Mouse (Mus musculus) layer of hippocampus, postnatal 10 days (tissue): ENCODE data around the gene Mctp2. TPM values are rescaled to one million over a fixed set of nuclear protein-coding genes. Genes with fewer than 3 reads are reported as not detected.

Experiments used
- DNase-seq, 2 experiments: peaks; one replicate each; pipeline ENCODE4 v3.0.0; 2021; ENCODE audit warnings: low spot score in 2 of 2
- total RNA-seq, 2 experiments: library from RNA; stranded (reverse); gene quantifications; 2 replicates each; pipeline ENCODE4 v1.2.3; 2021

Gene Mctp2
- total RNA-seq, 2 experiments from 2014 or later = 1.4 to 2.0 TPM

DNA sequence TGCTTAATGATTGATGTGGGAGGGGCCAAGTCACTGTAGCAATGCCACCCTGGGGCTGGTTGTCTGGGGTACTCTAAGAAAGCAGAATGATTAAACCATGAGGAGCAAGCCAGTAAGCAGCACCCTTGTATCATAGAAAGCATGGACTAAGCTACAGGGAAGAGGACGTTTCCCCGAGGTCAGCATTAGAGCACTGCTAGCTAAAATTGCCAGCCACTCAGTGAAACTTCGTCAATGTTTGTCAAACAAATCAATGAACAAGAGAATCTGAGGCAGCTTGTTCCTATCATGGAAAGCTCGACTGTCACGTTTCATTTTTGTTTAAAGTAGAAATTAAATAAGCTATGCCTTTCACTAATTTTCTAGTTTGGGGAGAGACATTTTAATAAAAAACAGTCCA, 124.8 kb downstream of the Mctp2 start:
- no peak for DNase-seq

GRCm38 (mm10) chr7:72169320-72169719, 137.1 kb downstream of the Mctp2 start:
- no peak for DNase-seq

DNA sequence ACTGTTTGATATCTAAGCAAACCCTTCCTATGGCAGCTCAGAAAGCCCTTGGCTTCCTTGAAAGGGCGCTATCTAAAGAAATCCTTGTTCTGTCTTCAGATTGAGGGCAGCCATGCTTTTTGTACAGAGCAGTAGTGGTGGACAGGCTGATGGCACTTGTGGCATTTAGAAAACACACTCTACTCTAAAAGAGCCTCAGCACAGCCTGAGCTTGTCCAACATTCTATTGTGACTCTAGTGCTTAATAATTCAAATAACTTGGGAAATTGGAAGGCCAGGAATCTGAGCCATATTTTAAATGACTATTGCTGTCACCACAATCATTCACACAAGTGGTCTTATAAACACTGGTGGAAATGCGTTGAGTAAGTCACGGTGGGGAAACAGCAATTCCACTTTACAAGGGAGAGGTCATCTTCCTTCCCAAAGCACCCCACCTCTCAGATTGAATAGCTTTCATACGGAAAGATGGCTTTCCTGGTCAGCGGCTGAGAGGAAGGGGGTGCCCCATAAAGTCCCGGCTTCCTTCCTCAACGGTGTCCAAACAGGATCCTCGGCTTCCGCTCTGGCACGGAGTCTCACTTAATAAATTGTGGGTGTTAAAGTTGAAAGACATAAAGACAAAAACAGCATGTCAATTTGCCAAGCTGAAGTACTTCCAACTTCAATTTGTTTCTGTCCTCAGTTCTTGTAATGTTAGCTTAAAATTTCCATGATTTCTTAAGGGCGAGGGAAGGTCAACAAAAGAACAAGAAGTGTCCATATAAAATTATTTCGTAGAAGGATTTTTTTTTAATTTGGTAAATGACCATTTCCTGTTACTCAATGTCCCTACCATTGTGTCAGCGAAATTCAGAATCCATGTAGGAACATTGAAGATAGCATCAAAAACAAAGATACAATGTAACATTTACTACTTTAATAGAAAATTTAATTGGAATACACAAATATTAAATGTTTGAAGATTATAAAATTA, 140.4 kb downstream of the Mctp2 start:
- DNase-seq = no peak

DNA sequence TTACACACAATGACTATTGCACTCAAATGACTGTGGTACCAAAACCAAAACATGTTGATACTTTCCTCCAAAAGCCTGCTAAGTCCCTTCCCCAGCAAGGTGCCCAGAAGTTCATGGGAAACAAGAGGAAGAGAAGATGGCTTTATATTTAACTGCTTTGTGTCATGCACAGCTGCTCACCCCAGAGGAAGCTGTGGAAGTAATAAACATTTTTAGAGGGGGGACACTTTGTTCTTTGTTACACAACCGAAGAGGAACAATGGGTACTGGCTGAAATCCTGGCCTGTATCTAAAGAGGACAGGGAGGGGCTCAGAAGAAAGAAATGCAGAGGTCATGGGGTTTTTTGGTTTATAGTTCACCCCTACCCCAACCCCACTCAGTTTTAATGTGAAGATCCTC, 144.2 kb downstream of the Mctp2 start:
- DNase-seq = no peak

- no peak for DNase-seq
These were observed 146.8 kb downstream of the Mctp2 start for GRCm38 (mm10) chr7:72159513-72160063.

DNA sequence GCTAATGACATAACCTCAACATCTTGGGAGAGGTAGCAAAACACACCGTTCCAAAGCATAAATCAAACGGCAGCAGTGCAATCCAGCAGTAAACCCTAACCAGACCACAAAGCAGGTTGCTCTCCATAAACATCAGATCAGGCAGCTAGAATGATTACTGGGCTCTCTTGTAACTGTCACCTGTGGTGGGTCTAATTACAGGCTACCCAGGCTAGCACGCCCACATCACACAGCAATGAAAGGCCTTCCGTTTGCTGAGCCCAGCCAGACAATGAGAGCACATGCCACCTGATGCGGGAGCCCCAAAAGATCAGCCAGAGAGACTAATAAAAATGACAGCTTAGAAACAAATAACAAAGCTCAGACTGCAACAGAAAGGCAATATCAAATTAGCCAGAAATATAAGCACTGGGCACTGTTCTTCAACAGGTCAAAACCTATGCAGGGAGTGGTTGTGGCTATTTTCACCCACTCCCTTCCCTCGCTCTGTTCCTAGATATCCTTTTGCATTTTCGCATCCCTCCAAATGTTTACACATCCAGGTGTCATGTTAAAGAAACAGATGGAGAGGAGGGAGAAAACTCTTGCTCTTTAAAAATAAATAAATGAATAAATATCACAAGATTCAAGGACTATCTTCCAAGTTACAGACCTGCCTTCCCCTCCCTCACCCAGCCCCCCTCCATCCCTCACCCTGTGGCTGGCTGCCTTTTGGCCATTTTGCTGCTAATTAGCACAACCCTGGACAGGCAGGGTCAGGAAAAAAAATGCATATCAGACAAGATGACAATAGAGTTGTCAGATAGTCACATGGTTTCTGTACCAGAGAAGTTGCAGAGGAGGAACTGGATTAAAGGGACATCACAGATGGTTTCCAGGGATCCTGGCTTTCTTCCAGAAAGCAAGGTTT, 155.4 kb downstream of the Mctp2 start:
- no peak for DNase-seq

DNA sequence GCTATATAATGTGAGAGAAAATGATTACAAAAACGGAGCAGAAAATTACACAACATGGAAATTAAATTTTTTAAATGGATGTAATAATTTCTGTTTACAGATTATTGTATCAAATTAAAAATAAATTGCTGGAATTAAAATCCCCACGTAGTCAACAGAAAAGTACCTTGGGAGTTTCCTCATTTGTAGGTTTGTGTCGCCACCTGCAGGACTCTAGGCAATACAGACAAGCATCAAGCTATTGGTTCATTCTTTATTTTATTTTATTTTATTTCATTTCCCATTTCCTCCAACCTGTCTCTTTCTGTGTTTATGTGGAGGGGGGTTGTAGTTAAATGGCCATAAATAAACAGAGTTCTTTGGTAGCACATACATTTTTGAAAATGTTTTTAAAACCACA, 157.3 kb downstream of the Mctp2 start:
- peak; percentile 56 to 65 for DNase-seq

GRCm38 (mm10) chr7:72146849-72147248, 159.6 kb downstream of the Mctp2 start:
- DNase-seq = no peak

GRCm38 (mm10) chr7:72145726-72146520, 160.5 kb downstream of the Mctp2 start:
- no peak for DNase-seq

GRCm38 (mm10) chr7:72138701-72139100, 167.7 kb downstream of the Mctp2 start:
- DNase-seq = no peak

GRCm38 (mm10) chr7:72120986-72121385, 185.4 kb downstream of the Mctp2 start:
- no peak for DNase-seq

- no peak for DNase-seq
These were observed 186.7 kb downstream of the Mctp2 start for GRCm38 (mm10) chr7:72119713-72120112.

DNA sequence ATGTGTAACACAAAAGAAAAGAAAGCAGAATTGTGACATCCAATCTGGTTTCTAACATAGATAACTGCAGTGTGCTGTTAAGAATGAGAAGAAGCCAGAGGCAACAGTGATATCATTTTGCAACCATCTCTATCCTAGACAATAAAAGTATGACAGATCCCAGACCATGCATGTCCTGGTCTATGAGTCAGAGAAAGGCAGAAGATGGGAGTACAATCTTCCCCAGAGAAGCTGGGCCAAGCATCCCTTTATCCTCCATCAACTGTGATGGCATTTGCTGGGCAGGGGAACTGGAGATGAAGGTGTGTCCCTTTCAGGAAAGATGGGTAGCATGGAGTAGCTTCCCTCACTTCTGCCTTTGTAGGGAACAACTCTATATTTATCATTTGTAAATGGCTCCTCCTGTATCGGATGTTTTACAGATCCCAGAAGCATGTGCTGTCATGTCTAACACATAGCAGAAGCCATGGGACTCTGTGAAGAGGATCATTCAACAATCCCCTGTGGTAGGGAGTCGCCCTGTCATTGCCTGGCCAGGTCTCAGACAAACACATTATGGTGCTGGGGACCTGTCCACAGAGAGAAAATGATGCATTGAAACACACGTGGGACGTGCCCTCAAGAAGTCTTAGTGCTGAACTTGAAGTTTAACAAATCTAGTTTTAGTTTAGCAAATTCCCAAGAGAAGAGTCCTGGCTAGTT, 188.9 kb downstream of the Mctp2 start:
- DNase-seq = no peak

GRCm38 (mm10) chr7:72115073-72115472, 191.3 kb downstream of the Mctp2 start:
- no peak for DNase-seq

DNA sequence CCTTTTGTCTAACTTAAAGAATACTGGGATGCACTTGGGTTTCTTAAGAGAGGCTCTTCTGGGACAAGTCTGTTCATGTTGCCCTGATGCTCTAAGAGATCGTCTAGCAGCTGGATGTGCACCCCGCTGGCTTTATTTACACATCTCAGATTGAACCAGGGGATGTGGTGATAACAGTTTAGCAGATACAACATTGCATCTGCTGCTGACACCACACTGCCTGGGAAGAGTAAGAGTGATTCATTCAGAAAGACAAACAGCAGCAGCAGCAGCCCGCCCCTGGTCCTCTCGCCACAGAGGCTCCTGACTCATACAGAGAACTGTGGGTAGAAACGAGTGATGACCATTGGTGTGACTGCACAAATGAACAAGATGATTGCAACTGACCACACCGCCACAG, 195.8 kb downstream of the Mctp2 start:
- DNase-seq = no peak

DNA sequence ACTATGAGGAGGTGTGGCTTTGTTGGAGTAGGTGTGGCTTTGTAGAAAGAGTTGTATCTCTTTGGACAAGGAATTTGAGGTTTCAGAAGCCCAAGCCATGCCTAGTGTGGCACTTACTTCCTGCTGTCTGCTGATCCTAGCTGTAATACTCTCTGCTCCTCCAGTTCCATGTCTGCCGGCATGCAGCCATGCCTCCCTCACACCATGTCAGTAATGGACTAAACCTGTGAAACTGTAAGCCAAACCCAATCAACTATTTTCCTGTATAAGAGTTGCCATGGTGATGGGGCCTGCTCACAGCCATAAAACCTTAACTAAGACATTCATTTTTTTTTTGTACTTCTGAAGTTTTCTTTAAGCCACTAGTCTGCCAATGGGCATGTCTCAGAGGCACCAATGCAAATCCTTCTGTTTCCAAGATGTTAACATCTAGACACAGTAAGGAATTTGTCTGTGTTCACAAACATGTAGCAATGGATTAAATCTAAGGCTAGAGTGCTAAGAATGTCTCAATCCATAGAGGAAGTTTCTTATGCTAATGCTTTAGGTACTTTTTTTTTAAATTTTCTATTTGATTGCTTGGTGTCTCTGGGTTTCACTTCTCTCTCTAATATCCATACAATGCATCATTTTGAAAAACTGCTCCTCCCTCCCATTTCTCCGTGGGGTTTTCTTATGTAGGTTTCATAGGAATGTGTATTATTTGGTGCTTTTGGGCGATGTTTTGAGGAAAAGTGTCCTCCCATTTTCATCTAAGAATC, 197.6 kb downstream of the Mctp2 start:
- DNase-seq = no peak

GRCm38 (mm10) chr7:72104170-72104569, 202.2 kb downstream of the Mctp2 start:
- no peak for DNase-seq

DNA sequence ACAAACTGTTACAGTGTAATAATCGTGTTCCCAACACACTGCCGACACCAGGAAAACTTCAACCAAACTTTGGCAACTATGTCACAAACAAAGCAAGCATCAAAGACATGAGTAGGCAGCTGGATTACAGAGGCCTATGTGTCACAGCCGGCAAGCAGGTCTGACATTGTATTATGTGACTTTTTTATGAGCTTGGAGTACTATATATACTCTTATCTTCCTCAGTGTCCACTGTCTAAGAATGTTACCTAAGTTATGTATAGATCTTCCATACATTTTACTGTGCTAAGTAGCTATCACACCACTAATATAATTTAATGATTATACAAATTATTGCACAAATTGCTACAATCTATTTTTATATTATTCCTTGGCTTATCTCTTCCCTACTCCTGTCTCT, 202.8 kb downstream of the Mctp2 start:
- DNase-seq = no peak

- no peak for DNase-seq
These were observed 205.7 kb downstream of the Mctp2 start for GRCm38 (mm10) chr7:72100683-72101082.
